Mouse (Mus musculus): ENCODE measurements around the gene Cct4. TPM values are rescaled to one million over a fixed set of nuclear protein-coding genes. Genes with fewer than 3 reads are reported as not detected.
A peak's percentile ranks its signal among the peaks of the same experiment; 100 is the strongest.

Gene Cct4
- polyA plus RNA-seq, 1 experiment from 2014 or later, result 317 TPM

DNA sequence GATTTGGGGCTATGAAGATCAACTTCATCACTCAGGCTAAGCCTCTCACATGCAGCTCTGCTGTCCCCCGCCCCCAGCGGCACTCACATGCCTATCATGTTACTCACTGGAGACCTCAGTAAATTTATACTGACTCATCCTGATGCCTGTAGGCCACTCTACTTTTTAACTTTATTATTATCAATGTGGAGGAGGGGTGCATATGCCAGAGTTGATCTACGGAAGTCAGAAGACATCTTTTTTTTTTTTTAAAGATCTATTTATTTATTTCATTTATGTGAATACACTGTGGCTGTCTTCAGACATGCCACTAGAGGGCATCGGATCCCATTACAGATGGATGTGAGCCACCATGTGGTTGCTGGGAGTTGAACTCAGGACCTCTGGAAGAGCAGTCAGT, 24.8 kb upstream of the Cct4 start:
- no peak for ATAC-seq (ENCODE audit: low FRiP score)
- no peaks in the 10 kb centered on the region for H3K4me1 ChIP-seq (replicated peaks; ENCODE audit: control insufficient read depth, insufficient read depth, low read length)
- 0 out of 2 replicates have a peak, but pooled peaks cover 15% of the 10 kb centered on the region for H3K9me3 ChIP-seq (ENCODE audit: control insufficient read depth, low read length)

DNA sequence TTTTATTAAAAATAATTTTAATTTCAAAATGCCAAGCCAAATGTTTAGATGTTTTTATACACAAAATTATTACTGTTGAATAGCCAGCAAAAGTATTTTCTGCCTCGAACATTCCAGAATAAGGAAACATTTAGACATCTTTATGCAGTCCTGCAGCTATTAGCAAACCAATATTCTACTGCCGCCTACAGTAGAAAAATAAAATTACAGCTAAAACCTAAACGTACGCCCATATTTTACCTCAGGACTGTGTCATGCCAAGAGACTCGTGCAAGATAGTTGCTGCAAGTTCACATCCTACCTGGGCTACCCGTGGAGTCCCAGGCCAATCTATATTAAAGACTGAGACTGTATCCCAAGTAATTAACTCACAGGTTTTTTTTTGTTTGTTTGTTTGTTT, 20.8 kb upstream of the Cct4 start:
- H3K4me1 ChIP-seq (replicated peaks; ENCODE audit: control insufficient read depth, insufficient read depth, low read length), result peaks cover 7% of the 10 kb centered on the region
- ATAC-seq (ENCODE audit: low FRiP score) (no peak), DNase-seq (ENCODE audit: low spot score) (peak; percentile 57)
- no peak overlapping the region for H3K4me2 ChIP-seq (replicated peaks)
- 72% methylated on average over 6 of the region's 6 CpGs for WGBS
- H3K27ac ChIP-seq, result no peak overlapping the region
- H3K9me3 ChIP-seq (ENCODE audit: control insufficient read depth, low read length), result peaks cover 53% of the 10 kb centered on the region
- no peak overlapping the region for H3K9ac ChIP-seq
- H3K36me3 ChIP-seq (replicated peaks; ENCODE audit: control insufficient read depth, insufficient read depth), result peaks cover 11% of the 10 kb centered on the region
- no peaks in the 10 kb centered on the region for H3K27me3 ChIP-seq (ENCODE audit: control insufficient read depth, insufficient read depth, low read length)
- no peak overlapping the region for H3K4me3 ChIP-seq (replicated peaks; ENCODE audit: low read length)

More for the DNA sequence above, 24.8 kb upstream of the Cct4 start:
- DNase-seq (ENCODE audit: low spot score), result no peak
- H3K9ac ChIP-seq, result no peak overlapping the region
- no peaks in the 10 kb centered on the region for H3K27me3 ChIP-seq (ENCODE audit: control insufficient read depth, insufficient read depth, low read length)
- H3K27ac ChIP-seq, result no peak overlapping the region
- no peaks in the 10 kb centered on the region for H3K36me3 ChIP-seq (replicated peaks; ENCODE audit: control insufficient read depth, insufficient read depth)
- H3K4me2 ChIP-seq (replicated peaks), result no peak overlapping the region
- H3K4me3 ChIP-seq (replicated peaks; ENCODE audit: low read length), result no peak overlapping the region
- 86% methylated on average over 4 of the region's 4 CpGs for WGBS

DNA sequence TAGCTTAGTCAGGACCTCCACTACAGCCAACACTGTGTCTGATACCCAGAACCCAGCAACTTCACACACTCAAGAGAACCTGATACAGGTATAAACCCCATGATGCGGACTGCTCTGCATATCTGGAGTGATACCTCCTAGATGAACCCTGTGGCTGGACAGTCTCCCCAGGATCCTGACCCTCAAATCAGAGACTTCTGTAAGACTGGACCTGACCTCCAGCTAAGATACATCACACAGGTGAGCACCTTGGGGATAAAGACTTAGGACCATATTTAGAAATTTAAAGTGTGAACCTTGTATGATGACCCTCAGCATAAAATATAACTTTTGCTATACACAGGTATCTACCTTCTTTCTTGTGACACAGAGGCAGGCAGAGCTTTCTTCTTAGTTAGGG, 19.8 kb upstream of the Cct4 start:
- Histone ChIP-seq H3K36me3 (replicated peaks; ENCODE audit: control insufficient read depth, insufficient read depth) (peaks cover 11% of the 10 kb centered on the region), H3K27ac (no peak overlapping the region)
- 100% methylated on average over 1 of the region's 1 CpGs for WGBS

DNA sequence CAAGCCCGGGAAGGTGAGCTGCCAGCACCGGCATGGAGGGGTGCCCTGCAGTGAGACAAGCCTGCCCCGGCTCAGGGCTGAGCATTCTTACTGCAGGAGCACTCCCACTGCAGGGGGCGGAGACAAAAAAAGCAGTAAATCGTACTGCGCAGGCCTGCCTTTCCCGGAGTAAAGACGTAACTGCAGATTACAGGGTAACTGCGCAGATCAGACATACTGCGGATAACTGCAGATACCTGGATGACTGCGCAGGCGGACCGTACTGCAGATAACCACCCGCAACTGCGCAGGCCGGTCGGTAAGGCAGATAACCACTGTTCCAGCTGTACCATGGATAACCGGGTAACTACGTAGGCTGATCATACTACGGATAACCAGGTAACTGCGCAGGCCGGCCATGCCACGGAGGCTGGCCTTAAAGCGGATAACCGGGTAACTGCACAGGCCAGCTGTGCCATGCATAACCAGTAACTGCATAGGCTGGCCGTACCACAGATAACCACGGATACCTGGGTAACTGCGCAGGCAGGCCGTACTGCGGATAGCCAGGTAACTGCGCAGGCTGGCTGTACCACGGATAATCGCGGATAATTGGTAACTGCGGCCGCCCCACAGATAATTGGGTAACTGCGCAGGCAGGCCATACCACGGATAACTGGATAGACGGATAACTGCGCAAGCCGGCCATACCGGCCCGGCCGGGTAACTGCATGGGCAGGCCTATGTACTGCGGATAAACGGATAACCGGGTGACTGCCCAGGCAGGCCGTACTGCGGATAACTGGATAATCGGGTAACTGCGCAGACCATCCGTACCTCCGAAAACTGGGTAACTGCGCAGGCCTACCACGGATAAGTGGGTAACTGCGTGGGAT, 18.2 kb upstream of the Cct4 start, which contains the start of gene Zrsr1:
TSS of gene Zrsr1 (plus strand) at position 171 of the 875 bp plus-strand sequence.
- peak within 1 kb of the TSS; percentile 62 for H3K4me2 ChIP-seq (replicated peaks)
- no peaks in the 10 kb centered on the region for H3K27me3 ChIP-seq (ENCODE audit: control insufficient read depth, insufficient read depth, low read length)
- peaks cover 29% of the 10 kb centered on the region for H3K4me1 ChIP-seq (replicated peaks; ENCODE audit: control insufficient read depth, insufficient read depth, low read length)
- DNase-seq (ENCODE audit: low spot score) (peak; percentile 76), ATAC-seq (ENCODE audit: low FRiP score) (peak; percentile 84)
- peak within 1 kb of the TSS; percentile 72 for H3K9ac ChIP-seq
- peaks cover 53% of the 10 kb centered on the region for H3K9me3 ChIP-seq (ENCODE audit: control insufficient read depth, low read length)
- peak within 1 kb of the TSS; percentile 53 for H3K4me3 ChIP-seq (replicated peaks; ENCODE audit: low read length)
- peaks cover 15% of the 10 kb centered on the region for H3K36me3 ChIP-seq (replicated peaks; ENCODE audit: control insufficient read depth, insufficient read depth)
- 48% methylated on average over 56 of the region's 56 CpGs for WGBS
- peak within 1 kb of the TSS; percentile 82 for H3K27ac ChIP-seq

More for the DNA sequence above, 19.8 kb upstream of the Cct4 start:
- DNase-seq (ENCODE audit: low spot score), result no peak
- Histone ChIP-seq H3K27me3 (ENCODE audit: control insufficient read depth, insufficient read depth, low read length) (no peaks in the 10 kb centered on the region), H3K4me1 (replicated peaks; ENCODE audit: control insufficient read depth, insufficient read depth, low read length) (peaks cover 15% of the 10 kb centered on the region), H3K9me3 (ENCODE audit: control insufficient read depth, low read length) (peaks cover 53% of the 10 kb centered on the region), H3K9ac (no peak overlapping the region), H3K4me3 (replicated peaks; ENCODE audit: low read length) (no peak overlapping the region), H3K4me2 (replicated peaks) (no peak overlapping the region)
- no peak for ATAC-seq (ENCODE audit: low FRiP score)

- peak overlapping the region; percentile 66 for H3K4me2 ChIP-seq (replicated peaks)
- ATAC-seq (ENCODE audit: low FRiP score) (peak; percentile 69), DNase-seq (ENCODE audit: low spot score) (peak; percentile 75)
- H3K9me3 ChIP-seq (ENCODE audit: control insufficient read depth, low read length), result peaks cover 44% of the 10 kb centered on the region
- peak overlapping the region; percentile 82 for H3K27ac ChIP-seq
- H3K36me3 ChIP-seq (replicated peaks; ENCODE audit: control insufficient read depth, insufficient read depth), result peaks cover 24% of the 10 kb centered on the region
- peak overlapping the region; percentile 72 for H3K9ac ChIP-seq
- H3K4me1 ChIP-seq (replicated peaks; ENCODE audit: control insufficient read depth, insufficient read depth, low read length), result peaks cover 30% of the 10 kb centered on the region
- peak overlapping the region; percentile 53 for H3K4me3 ChIP-seq (replicated peaks; ENCODE audit: low read length)
- H3K27me3 ChIP-seq (ENCODE audit: control insufficient read depth, insufficient read depth, low read length), result no peaks in the 10 kb centered on the region
- WGBS, result 48% methylated on average over 43 of the region's 46 CpGs
Measured at GRCm38 (mm10) chr11:22972746-22973526, 17.4 kb upstream of the Cct4 start.

DNA sequence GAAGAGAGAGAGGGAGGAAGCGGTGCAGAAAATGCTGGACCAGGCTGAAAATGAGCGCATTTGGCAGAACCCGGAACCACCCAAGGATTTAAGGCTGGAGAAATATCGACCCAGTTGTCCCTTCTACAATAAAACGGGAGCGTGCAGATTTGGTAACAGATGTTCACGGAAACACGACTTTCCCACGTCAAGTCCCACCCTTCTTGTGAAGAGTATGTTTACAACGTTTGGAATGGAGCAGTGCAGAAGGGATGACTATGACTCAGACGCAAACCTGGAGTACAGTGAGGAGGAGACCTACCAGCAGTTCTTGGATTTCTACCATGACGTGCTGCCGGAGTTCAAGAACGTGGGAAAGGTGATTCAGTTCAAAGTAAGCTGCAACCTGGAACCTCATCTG, 16.7 kb upstream of the Cct4 start:
- H3K36me3 ChIP-seq (replicated peaks; ENCODE audit: control insufficient read depth, insufficient read depth), result peaks cover 28% of the 10 kb centered on the region
- H3K9me3 ChIP-seq (ENCODE audit: control insufficient read depth, low read length), result peaks cover 44% of the 10 kb centered on the region
- H3K4me3 ChIP-seq (replicated peaks; ENCODE audit: low read length), result peak overlapping the region; percentile 53
- H3K4me2 ChIP-seq (replicated peaks), result peak overlapping the region; percentile 66
- DNase-seq (ENCODE audit: low spot score) (no peak), ATAC-seq (ENCODE audit: low FRiP score) (no peak)
- WGBS, result 43% methylated on average over 14 of the region's 14 CpGs
- no peaks in the 10 kb centered on the region for H3K27me3 ChIP-seq (ENCODE audit: control insufficient read depth, insufficient read depth, low read length)
- H3K27ac ChIP-seq, result peak overlapping the region; percentile 58; the same call in 1 of the 2 replicates
- peak overlapping the region; percentile 55 for H3K9ac ChIP-seq
- H3K4me1 ChIP-seq (replicated peaks; ENCODE audit: control insufficient read depth, insufficient read depth, low read length), result peaks cover 35% of the 10 kb centered on the region

- Histone ChIP-seq H3K4me1 (replicated peaks; ENCODE audit: control insufficient read depth, insufficient read depth, low read length) (peaks cover 51% of the 10 kb centered on the region), H3K27ac (no peak overlapping the region), H3K9me3 (ENCODE audit: control insufficient read depth, low read length) (peaks cover 13% of the 10 kb centered on the region), H3K4me3 (replicated peaks; ENCODE audit: low read length) (no peak overlapping the region), H3K4me2 (replicated peaks) (no peak overlapping the region), H3K27me3 (ENCODE audit: control insufficient read depth, insufficient read depth, low read length) (no peaks in the 10 kb centered on the region), H3K9ac (no peak overlapping the region), H3K36me3 (replicated peaks; ENCODE audit: control insufficient read depth, insufficient read depth) (peaks cover 28% of the 10 kb centered on the region)
- ATAC-seq (ENCODE audit: low FRiP score) (no peak), DNase-seq (ENCODE audit: low spot score) (no peak)
- 96% methylated on average over 3 of the region's 3 CpGs for WGBS
Measured at GRCm38 (mm10) chr11:22978215-22978614, 12.1 kb upstream of the Cct4 start.

GRCm38 (mm10) chr11:22978711-22979110, 11.6 kb upstream of the Cct4 start:
- peaks cover 23% of the 10 kb centered on the region for H3K36me3 ChIP-seq (replicated peaks; ENCODE audit: control insufficient read depth, insufficient read depth)
- no peak overlapping the region for H3K4me3 ChIP-seq (replicated peaks; ENCODE audit: low read length)
- peaks cover 8% of the 10 kb centered on the region for H3K9me3 ChIP-seq (ENCODE audit: control insufficient read depth, low read length)
- DNase-seq (ENCODE audit: low spot score) (peak; percentile 27), ATAC-seq (ENCODE audit: low FRiP score) (no peak)
- peaks cover 51% of the 10 kb centered on the region for H3K4me1 ChIP-seq (replicated peaks; ENCODE audit: control insufficient read depth, insufficient read depth, low read length)
- H3K27ac ChIP-seq, result no peak overlapping the region
- H3K9ac ChIP-seq, result no peak overlapping the region
- H3K4me2 ChIP-seq (replicated peaks), result no peak overlapping the region
- no peaks in the 10 kb centered on the region for H3K27me3 ChIP-seq (ENCODE audit: control insufficient read depth, insufficient read depth, low read length)
- 45% methylated on average over 1 of the region's 1 CpGs for WGBS

DNA sequence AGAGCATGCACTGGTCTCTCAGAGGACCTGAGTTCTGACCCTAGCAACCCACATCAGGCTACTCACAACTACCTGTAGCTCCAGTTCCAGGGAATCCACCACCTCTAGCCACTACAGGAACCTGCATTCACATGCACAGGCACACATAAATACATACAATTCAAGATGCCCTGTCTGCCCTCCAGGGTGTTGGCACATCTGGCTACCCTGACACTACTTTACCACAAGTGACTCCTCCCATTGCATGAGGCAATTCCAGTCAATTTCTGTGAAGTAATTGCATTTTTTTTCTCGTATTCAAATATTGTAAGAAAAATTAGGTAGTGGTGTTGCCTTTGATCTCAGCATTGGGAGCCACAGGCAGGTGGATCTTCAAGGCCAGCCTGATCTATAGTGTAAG, 11.1 kb upstream of the Cct4 start:
- no peak overlapping the region for H3K4me3 ChIP-seq (replicated peaks; ENCODE audit: low read length)
- no peaks in the 10 kb centered on the region for H3K27me3 ChIP-seq (ENCODE audit: control insufficient read depth, insufficient read depth, low read length)
- no peak for ATAC-seq (ENCODE audit: low FRiP score)
- no peak for DNase-seq (ENCODE audit: low spot score)
- H3K9ac ChIP-seq, result no peak overlapping the region
- peaks cover 47% of the 10 kb centered on the region for H3K4me1 ChIP-seq (replicated peaks; ENCODE audit: control insufficient read depth, insufficient read depth, low read length)
- H3K36me3 ChIP-seq (replicated peaks; ENCODE audit: control insufficient read depth, insufficient read depth), result peaks cover 17% of the 10 kb centered on the region
- WGBS, result 96% methylated on average over 1 of the region's 1 CpGs
- peaks cover 3% of the 10 kb centered on the region for H3K9me3 ChIP-seq (ENCODE audit: control insufficient read depth, low read length)
- H3K4me2 ChIP-seq (replicated peaks), result no peak overlapping the region
- no peak overlapping the region for H3K27ac ChIP-seq

Data from hindbrain, embryonic 14.5 days (tissue).